Mouse (Mus musculus): ENCODE results near the gene Krt15. TPM values are rescaled to one million over a fixed set of nuclear protein-coding genes. Genes with fewer than 3 reads are reported as not detected.

Gene Krt15
- polyA plus RNA-seq, 1 experiment = 0.37 TPM

GRCm38 (mm10) chr11:100088378-100089025, 47.2 kb downstream of the Krt15 start:
- H3K27me3 ChIP-seq (ENCODE audit: control insufficient read depth, insufficient read depth, low read length, poor library complexity, severe bottlenecking) = no peaks in the 10 kb centered on the region
- no peak overlapping the region for H3K9ac ChIP-seq (ENCODE audit: low read depth, poor library complexity, severe bottlenecking)
- TF ChIP-seq CTCF (IDR thresholded peaks at IDR 0.05; ENCODE audit: low read depth, low read length) (no peak), POLR2A (IDR thresholded peaks at IDR 0.05; ENCODE audit: insufficient read depth, low read length) (no peak), EP300 (IDR thresholded peaks at IDR 0.05; ENCODE audit: insufficient read depth, low read depth, low read length) (no peak)
- H3K4me1 ChIP-seq (ENCODE audit: control insufficient read depth, insufficient read depth, low read length) = no peaks in the 10 kb centered on the region
- no peaks in the 10 kb centered on the region for H3K36me3 ChIP-seq (ENCODE audit: control insufficient read depth, insufficient read depth, low read length, poor library complexity, severe bottlenecking)
- H3K9me3 ChIP-seq (replicated peaks; ENCODE audit: control insufficient read depth, insufficient read depth, low read length, poor library complexity, severe bottlenecking) = no peaks in the 10 kb centered on the region
- H3K27ac ChIP-seq (ENCODE audit: insufficient read depth, low read length) = no peak overlapping the region
- H3K4me3 ChIP-seq (ENCODE audit: low read depth, low read length) = no peak overlapping the region

DNA sequence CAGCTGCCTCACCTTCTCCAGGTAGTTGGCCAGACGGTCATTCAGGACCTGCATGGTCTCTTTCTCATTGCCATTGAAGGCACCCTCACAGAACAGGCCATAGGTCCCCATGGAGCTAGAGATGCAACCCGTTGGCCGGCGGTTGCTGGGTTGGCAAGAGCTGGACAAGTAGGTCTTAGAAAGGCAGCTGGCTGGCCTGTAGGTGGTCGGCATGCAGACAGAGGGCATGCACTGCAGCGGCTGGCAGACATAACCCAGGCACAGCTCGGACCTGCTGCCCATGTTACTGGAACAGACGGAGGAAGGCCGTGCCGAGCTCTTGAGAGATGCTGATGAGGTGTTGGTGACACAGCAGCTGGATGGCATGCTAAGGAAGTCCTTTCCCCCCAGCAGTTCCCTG, 47.9 kb downstream of the Krt15 start, which contains the start of gene Krt32:
Gene Krt32, minus strand, starts transcription at position 366 of the 400 bp plus-strand sequence.
- no peak within 1 kb of the TSS for H3K27ac ChIP-seq (ENCODE audit: insufficient read depth, low read length)
- H3K4me1 ChIP-seq (ENCODE audit: control insufficient read depth, insufficient read depth, low read length) = no peaks in the 10 kb centered on the region
- TF ChIP-seq POLR2A (IDR thresholded peaks at IDR 0.05; ENCODE audit: insufficient read depth, low read length) (no peak), EP300 (IDR thresholded peaks at IDR 0.05; ENCODE audit: insufficient read depth, low read depth, low read length) (no peak), CTCF (IDR thresholded peaks at IDR 0.05; ENCODE audit: low read depth, low read length) (no peak)
- no peak within 1 kb of the TSS for H3K9ac ChIP-seq (ENCODE audit: low read depth, poor library complexity, severe bottlenecking)
- H3K4me3 ChIP-seq (ENCODE audit: low read depth, low read length) = no peak within 1 kb of the TSS
- H3K9me3 ChIP-seq (replicated peaks; ENCODE audit: control insufficient read depth, insufficient read depth, low read length, poor library complexity, severe bottlenecking) = no peaks in the 10 kb centered on the region
- H3K36me3 ChIP-seq (ENCODE audit: control insufficient read depth, insufficient read depth, low read length, poor library complexity, severe bottlenecking) = no peaks in the 10 kb centered on the region
- H3K27me3 ChIP-seq (ENCODE audit: control insufficient read depth, insufficient read depth, low read length, poor library complexity, severe bottlenecking) = no peaks in the 10 kb centered on the region

Other genes with a start within 250 kb of the Krt15 start
- not detected in 2 replicates for gene Krtap31-1, start 228.0 kb downstream of the Krt15 start, polyA plus RNA-seq (2011; ENCODE audit: insufficient read depth, insufficient read length, low read depth, missing spikeins)
- not detected in 2 replicates for gene Gm11565, start 221.2 kb downstream of the Krt15 start, polyA plus RNA-seq (2011; ENCODE audit: insufficient read depth, insufficient read length, low read depth, missing spikeins)
- not detected in 2 replicates for gene Krtap31-2, start 199.6 kb downstream of the Krt15 start, polyA plus RNA-seq (2011; ENCODE audit: insufficient read depth, insufficient read length, low read depth, missing spikeins)
- not detected in 2 replicates for gene Krtap9-5, start 187.5 kb downstream of the Krt15 start, polyA plus RNA-seq (2011; ENCODE audit: insufficient read depth, insufficient read length, low read depth, missing spikeins)
- gene Krtap29-1, start 156.9 kb downstream of the Krt15 start, polyA plus RNA-seq (2011; ENCODE audit: insufficient read depth, insufficient read length, low read depth, missing spikeins) = not detected in 2 replicates
- not detected in 2 replicates for gene Krtap16-1, start 149.3 kb downstream of the Krt15 start, polyA plus RNA-seq (2011; ENCODE audit: insufficient read depth, insufficient read length, low read depth, missing spikeins)
- gene Krtap17-1, start 141.9 kb downstream of the Krt15 start, polyA plus RNA-seq (2011; ENCODE audit: insufficient read depth, insufficient read length, low read depth, missing spikeins) = not detected in 2 replicates
- gene Krt33a, start 119.7 kb downstream of the Krt15 start, polyA plus RNA-seq (2011; ENCODE audit: insufficient read depth, insufficient read length, low read depth, missing spikeins) = not detected in 2 replicates
- gene Krt33b, start 106.1 kb downstream of the Krt15 start, polyA plus RNA-seq (2011; ENCODE audit: insufficient read depth, insufficient read length, low read depth, missing spikeins) = not detected in 2 replicates
- not detected in 2 replicates for gene Krt34, start 94.4 kb downstream of the Krt15 start, polyA plus RNA-seq (2011; ENCODE audit: insufficient read depth, insufficient read length, low read depth, missing spikeins)
- not detected in 2 replicates for gene Krt31, start 85.4 kb downstream of the Krt15 start, polyA plus RNA-seq (2011; ENCODE audit: insufficient read depth, insufficient read length, low read depth, missing spikeins)
- gene Krt32, start 47.7 kb downstream of the Krt15 start, polyA plus RNA-seq (2011; ENCODE audit: insufficient read depth, insufficient read length, low read depth, missing spikeins) = not detected in 2 replicates
- not detected in 2 replicates for gene Krt35, start 39.7 kb downstream of the Krt15 start, polyA plus RNA-seq (2011; ENCODE audit: insufficient read depth, insufficient read length, low read depth, missing spikeins)
- not detected in 2 replicates for gene Krt36, start 30.3 kb downstream of the Krt15 start, polyA plus RNA-seq (2011; ENCODE audit: insufficient read depth, insufficient read length, low read depth, missing spikeins)
- not detected in 2 replicates for gene Krt13, start 14.4 kb downstream of the Krt15 start, polyA plus RNA-seq (2011; ENCODE audit: insufficient read depth, insufficient read length, low read depth, missing spikeins)
- 83.7 and 93.1 TPM in 2 replicates for gene Krt19, start 12.7 kb upstream of the Krt15 start, polyA plus RNA-seq (2011; ENCODE audit: insufficient read depth, insufficient read length, low read depth, missing spikeins)
- gene Krt9, start 57.3 kb upstream of the Krt15 start, polyA plus RNA-seq (2011; ENCODE audit: insufficient read depth, insufficient read length, low read depth, missing spikeins) = not detected in 2 replicates
- gene Krt14, start 71.6 kb upstream of the Krt15 start, polyA plus RNA-seq (2011; ENCODE audit: insufficient read depth, insufficient read length, low read depth, missing spikeins) = 1.3 TPM in 1 of 2 replicates, not detected in the other
- 0.99 TPM in 1 of 2 replicates, not detected in the other for gene Krt16, start 113.0 kb upstream of the Krt15 start, polyA plus RNA-seq (2011; ENCODE audit: insufficient read depth, insufficient read length, low read depth, missing spikeins)
- gene Krt17, start 125.1 kb upstream of the Krt15 start, polyA plus RNA-seq (2011; ENCODE audit: insufficient read depth, insufficient read length, low read depth, missing spikeins) = 10.5 and 11.8 TPM in 2 replicates
- 20.6 and 21.5 TPM in 2 replicates for gene Krt42, start 133.9 kb upstream of the Krt15 start, polyA plus RNA-seq (2011; ENCODE audit: insufficient read depth, insufficient read length, low read depth, missing spikeins)
- 718 and 769 TPM in 2 replicates for gene Eif1, start 184.0 kb upstream of the Krt15 start, polyA plus RNA-seq (2011; ENCODE audit: insufficient read depth, insufficient read length, low read depth, missing spikeins)
- gene Gast, start 198.5 kb upstream of the Krt15 start, polyA plus RNA-seq (2011; ENCODE audit: insufficient read depth, insufficient read length, low read depth, missing spikeins) = not detected in 2 replicates
- 12.7 and 13.6 TPM in 2 replicates for gene Hap1, start 220.2 kb upstream of the Krt15 start, polyA plus RNA-seq (2011; ENCODE audit: insufficient read depth, insufficient read length, low read depth, missing spikeins)

All from ES-Bruce4 (cell line).